Mouse (Mus musculus): ENCODE measurements around the gene Vars.
"Not testable (repeated sequence)": the region's sequence is repeated elsewhere in the genome, so short reads cannot be mapped to it uniquely, and the experiment has no call there.

Gene Vars

GRCm38 (mm10) chr17:35003022-35003838 is 2.4 kb downstream of the Vars start:
- DNase-seq: no peak

GRCm38 (mm10) chr17:35004075-35004717 is 3.4 kb downstream of the Vars start:
- DNase-seq: no peak

- DNase-seq: no peak
Observed at GRCm38 (mm10) chr17:35005158-35005557, 4.4 kb downstream of the Vars start.

DNA sequence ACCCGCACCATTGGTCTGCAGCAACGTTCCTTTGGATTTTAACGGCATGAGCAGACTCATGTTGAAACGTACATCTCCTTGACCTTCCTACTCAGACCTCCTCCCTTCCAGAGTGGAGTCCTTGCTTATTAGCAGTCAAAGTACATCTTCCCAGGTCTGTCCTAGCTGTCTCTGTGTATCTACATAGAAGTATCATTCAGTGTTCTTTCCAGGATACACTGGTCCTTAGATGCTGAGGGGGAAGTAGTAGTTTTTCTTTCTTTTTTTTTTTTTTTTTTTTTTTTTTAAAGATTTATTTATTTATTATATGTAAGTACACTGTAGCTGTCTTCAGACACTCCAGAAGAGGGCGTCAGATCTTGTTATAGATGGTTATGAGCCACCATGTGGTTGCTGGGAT is 5.1 kb downstream of the Vars start:
- not testable (repeated sequence) for DNase-seq

DNA sequence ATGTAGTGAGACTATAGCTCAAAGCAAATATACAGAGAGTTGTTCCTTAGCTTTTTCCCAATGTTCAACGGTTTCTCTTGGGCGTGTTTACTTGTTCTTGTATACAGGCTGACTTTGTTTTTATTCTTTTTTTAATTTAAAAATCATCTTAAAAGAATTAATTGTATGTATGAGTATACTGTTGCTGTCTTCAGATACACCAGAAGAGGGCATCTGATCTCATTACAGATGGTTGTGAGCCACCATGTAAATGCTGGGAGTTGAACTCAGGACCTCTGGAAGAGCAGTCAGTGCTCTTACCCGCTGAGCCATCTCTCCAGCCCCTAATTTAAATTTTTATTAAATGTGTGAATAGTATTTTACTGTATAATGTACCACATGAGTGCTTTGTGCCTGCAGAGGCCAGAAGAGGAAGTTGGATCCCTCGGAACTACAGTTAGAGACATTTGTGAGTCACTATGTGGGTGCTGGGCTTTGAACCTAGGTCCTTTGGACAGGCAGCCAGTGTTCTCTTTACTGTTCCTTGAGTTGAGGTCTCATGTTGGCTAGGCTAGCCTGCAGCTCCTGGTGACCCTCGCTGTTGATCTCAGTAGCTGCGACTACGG is 6.7 kb downstream of the Vars start:
- no peak for DNase-seq

DNA sequence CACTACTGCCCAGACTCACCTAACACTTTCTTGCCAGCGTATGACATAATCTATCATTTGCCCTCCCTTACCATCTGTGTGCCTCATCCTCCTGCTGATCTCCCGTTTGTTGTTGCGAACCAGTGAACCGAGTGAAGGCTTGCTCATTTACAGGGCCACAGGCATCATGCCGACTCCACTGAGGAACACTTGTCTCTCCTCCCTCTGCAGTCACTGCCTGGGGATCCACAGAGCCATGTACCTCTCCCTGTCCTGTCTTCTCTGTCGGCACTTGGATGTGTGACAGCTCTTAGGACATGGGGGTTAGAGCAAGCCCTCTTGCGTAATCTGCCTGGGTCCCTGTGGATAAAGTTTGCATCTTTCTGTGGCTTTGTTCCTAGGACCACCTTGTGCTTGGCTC is 8.8 kb downstream of the Vars start:
- DNase-seq: peak; percentile 79 to 81

- DNase-seq: no peak
Observed at GRCm38 (mm10) chr17:35011440-35011839, 10.7 kb downstream of the Vars start.

- no peak for DNase-seq
Observed at GRCm38 (mm10) chr17:35012430-35012829, 11.6 kb downstream of the Vars start.

GRCm38 (mm10) chr17:35013221-35013620 is 12.4 kb downstream of the Vars start:
- no peak for DNase-seq

GRCm38 (mm10) chr17:35015296-35015695 is 14.5 kb downstream of the Vars start:
- no peak for DNase-seq

GRCm38 (mm10) chr17:35016376-35016775 is 15.6 kb downstream of the Vars start, which contains the start of gene Vwa7:
Vwa7 (plus strand) TSS chr17:35016579.
- DNase-seq: peak; percentile 86 to 89

DNA sequence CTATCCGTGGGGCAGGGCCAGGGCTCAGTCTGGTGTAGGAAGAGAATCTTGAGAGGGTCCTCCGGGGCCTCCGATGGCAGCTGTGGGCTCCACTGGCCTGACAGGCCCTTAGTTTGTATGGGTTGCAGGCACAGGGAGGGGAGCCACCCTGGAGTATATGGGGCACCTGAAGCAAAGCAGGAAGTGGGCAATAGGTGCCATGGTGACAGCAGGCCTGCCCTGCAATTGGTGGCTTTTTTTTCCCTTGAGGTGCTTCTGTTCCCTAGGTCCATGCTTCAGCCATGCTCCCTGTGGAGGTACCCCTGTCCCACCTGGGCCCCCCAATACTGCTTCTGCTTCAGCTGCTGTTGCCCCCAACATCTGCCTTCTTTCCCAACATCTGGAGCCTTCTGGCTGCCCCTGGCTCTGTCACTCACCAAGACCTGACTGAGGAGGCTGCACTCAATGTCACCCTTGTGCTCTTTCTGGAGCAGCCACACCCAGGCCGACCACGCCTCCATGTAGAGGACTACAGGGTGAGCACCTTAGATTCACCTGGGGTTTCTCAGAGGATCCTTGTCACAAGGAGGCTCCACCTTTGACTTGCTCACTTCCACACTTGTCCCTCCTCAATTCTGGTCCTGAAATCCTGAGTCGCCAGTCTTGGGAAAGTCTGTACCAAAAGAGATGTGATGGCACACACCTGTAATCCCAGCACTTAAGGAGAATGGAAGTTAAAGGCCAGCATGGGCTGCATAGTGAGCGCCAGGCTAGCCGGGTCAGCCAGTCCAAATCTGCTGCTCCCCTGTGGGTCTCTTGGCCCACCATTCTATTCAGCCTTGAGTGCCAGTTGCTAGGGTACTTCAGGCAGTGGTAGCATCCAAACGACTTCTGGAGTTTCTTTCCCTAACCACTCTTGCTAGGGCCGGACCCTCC is 16.3 kb downstream of the Vars start:
- DNase-seq: no peak

DNA sequence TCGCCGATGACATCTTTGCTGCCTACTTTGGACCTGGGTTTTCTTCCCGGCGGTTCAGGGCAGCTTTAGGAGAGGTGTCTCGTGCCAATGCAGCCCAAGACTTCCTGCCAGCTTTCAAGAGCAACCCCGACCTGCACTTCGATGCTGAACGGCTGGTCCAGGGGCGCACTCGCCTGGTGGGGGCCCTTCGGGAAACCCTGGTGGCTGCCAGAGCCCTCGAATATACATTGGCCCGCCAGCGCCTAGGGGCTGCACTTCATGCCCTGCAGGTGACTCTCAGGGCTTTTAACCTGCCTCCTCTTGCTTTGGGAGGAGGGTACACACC is 16.9 kb downstream of the Vars start:
- DNase-seq: peak in 1 of 2 experiments; percentile 27

- DNase-seq: peak in 1 of 2 experiments; percentile 17
Observed at GRCm38 (mm10) chr17:35018171-35018570, 17.4 kb downstream of the Vars start.

- peak in 1 of 2 experiments; percentile 15 for DNase-seq
Observed at GRCm38 (mm10) chr17:35019894-35020293, 19.1 kb downstream of the Vars start.

- DNase-seq: peak in 1 of 2 experiments; percentile 9
Observed at GRCm38 (mm10) chr17:35020551-35020950, 19.8 kb downstream of the Vars start.

GRCm38 (mm10) chr17:35021163-35021808 is 20.5 kb downstream of the Vars start:
- peak; percentile 91 for DNase-seq

GRCm38 (mm10) chr17:35021842-35022477 is 21.2 kb downstream of the Vars start:
- DNase-seq: no peak

GRCm38 (mm10) chr17:35022541-35023060 is 21.8 kb downstream of the Vars start:
- DNase-seq: no peak

GRCm38 (mm10) chr17:35023221-35023620 is 22.4 kb downstream of the Vars start:
- no peak for DNase-seq

DNA sequence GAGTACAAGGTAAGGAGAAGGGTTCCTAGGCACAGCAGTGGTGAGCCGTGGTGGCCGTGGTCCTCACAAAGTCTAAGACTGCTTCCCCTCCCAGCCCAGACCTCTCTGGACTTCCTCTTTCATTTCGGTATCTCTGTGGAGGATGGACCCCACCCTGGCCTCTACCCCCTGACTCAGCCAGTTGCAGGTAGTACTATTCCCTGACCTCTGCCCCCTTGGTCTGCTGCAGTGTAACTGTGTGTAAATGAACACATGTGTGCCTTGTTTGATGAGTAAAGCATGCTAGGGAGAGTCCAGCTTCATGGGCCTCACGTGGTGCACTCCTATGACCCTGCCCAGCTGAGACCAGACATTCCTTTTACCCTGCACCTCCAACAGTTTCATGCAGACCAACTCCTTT is 23.0 kb downstream of the Vars start:
- no peak for DNase-seq
